Mouse (Mus musculus) G1E (cell line): ENCODE data around the gene Espnl. TPM values are rescaled to one million over a fixed set of nuclear protein-coding genes. Genes with fewer than 3 reads are reported as not detected.

Experiments
- ATAC-seq: 2 replicates; pipeline ENCODE4 v1.8.0; 2016; ENCODE audit warnings: mild to moderate bottlenecking; ENCODE audit not compliant: insufficient number of reproducible peaks, poor library complexity, low FRiP score, severe bottlenecking; ENCODE audit errors: extremely low read depth
- DNase-seq: peaks from one replicate; pipeline ENCODE4 v3.0.0; 2012; ENCODE audit warnings: low spot score
- H3K27me3 ChIP-seq: 2 replicates; pipeline ENCODE4 v1.6.1; 2012; ENCODE audit warnings: mild to moderate bottlenecking, low read length, inconsistent platforms; ENCODE audit not compliant: insufficient read depth
- H3K36me3 ChIP-seq: replicated peaks from 2 replicates; pipeline ENCODE3; 2012; ENCODE audit warnings: mild to moderate bottlenecking, inconsistent platforms
- H3K4me1 ChIP-seq: 2 replicates; pipeline ENCODE4 v1.6.1; 2012; ENCODE audit warnings: low read depth, low read length, inconsistent platforms, mixed read lengths; ENCODE audit not compliant: insufficient read depth
- H3K4me3 ChIP-seq: 2 replicates; pipeline ENCODE4 v1.5.1; 2012; ENCODE audit warnings: low read depth, mild to moderate bottlenecking, inconsistent platforms, low read length, moderate library complexity, mixed read lengths
- H3K9me3 ChIP-seq: replicated peaks from 2 replicates; pipeline ENCODE4 v1.6.1; 2012; ENCODE audit warnings: inconsistent platforms
- CTCF ChIP-seq: IDR thresholded peaks from 2 replicates; pipeline ENCODE4 v1.5.1; 2012; ENCODE audit warnings: low read depth, low read length, inconsistent platforms, mixed read lengths
- GATA1 ChIP-seq: IDR thresholded peaks from 2 replicates; pipeline ENCODE4 v1.6.1; 2012; ENCODE audit warnings: borderline replicate concordance, low read length, inconsistent platforms, mixed read lengths
- GATA2 ChIP-seq: IDR thresholded peaks from 2 replicates; pipeline ENCODE4 v1.6.1; 2012; ENCODE audit warnings: low read depth, low read length, inconsistent platforms, borderline replicate concordance
- POLR2AphosphoS5 ChIP-seq: IDR thresholded peaks from 2 replicates; pipeline ENCODE4 v1.6.1; 2012; ENCODE audit warnings: low read depth, low read length, inconsistent platforms; ENCODE audit not compliant: insufficient replicate concordance
- TAL1 ChIP-seq: conservative IDR thresholded peaks from 2 replicates; pipeline ENCODE4 v1.6.1; 2012; ENCODE audit warnings: low read depth, low read length, inconsistent platforms, mixed read lengths
- polyA plus RNA-seq: library from polyadenylated mRNA; stranded (reverse); fragments of >175 nt; gene quantifications from 2 replicates; pipeline ENCODE4 v1.2.3, GENCODE M21; 2012
- total RNA-seq, 2 experiments: library from RNA; stranded (forward) in 1 of 2; stranded (reverse) in 1 of 2; fragments of 200-1000 nt in 1 of 2; fragments of >200 nt in 1 of 2; fragmentation: Nextera tagmentation in 1 of 2; gene quantifications; 2 replicates each; pipeline ENCODE4 v1.2.3; 2014 to 2017

Gene Espnl
- total and polyA plus RNA-seq, 3 experiments = 0.17 to 1.1 (median 0.93) TPM

- ATAC-seq (no peak), DNase-seq (no peak)
- peaks cover 18% of the 10 kb centered on the region for H3K4me1 ChIP-seq
- no peaks in the 10 kb centered on the region for H3K27me3 ChIP-seq
- no peak for TF ChIP-seq GATA1
- no peak for TF ChIP-seq TAL1
- TF ChIP-seq CTCF = no peak
- no peak for TF ChIP-seq POLR2AphosphoS5
- TF ChIP-seq GATA2 = no peak
- peaks cover 33% of the 10 kb centered on the region for H3K36me3 ChIP-seq
- no peaks in the 10 kb centered on the region for H3K9me3 ChIP-seq
- no peak overlapping the region for H3K4me3 ChIP-seq
Observed at GRCm38 (mm10) chr1:91299707-91300426, 22.0 kb upstream of the Espnl start.

DNA sequence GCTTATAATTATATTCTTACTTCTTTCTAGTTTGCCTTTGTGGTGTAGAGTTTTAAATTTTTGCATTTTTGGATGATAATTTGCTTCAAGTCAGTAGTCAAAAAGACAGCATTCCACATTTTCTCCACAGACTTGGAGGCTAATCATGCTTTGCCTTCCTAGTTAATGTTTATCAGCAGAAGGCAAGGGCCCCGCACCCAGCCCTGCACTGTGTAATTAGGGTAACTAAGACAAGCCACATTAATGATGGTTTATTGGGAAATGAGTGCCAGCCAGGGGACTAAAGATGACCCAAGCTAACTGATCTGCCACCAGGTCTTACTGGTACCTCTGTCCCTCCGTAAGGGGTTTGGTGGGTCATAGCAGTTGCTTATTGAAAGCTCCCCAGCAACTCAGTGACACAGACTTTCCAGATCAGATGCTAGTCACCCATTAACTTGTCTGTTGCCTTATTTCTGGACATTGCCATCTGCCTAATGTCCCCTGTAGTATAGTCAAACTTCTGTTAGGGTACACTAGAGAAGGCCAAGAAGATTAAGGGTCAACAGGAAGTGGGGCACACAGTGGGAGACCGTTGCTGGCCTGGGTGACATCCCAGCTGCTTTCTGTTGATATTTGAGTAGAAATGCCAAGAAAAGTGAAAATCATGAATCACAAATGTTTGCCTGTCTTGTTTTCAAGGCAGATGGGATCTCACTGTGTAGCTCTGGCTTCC, 20.5 kb upstream of the Espnl start:
- DNase-seq (no peak), ATAC-seq (no peak)
- H3K4me3 ChIP-seq = no peak overlapping the region
- no peak for TF ChIP-seq GATA2
- TF ChIP-seq GATA1 = no peak
- TF ChIP-seq TAL1 = no peak
- no peak for TF ChIP-seq POLR2AphosphoS5
- TF ChIP-seq CTCF = no peak
- peaks cover 15% of the 10 kb centered on the region for H3K4me1 ChIP-seq
- peaks cover 30% of the 10 kb centered on the region for H3K36me3 ChIP-seq
- H3K27me3 ChIP-seq = no peaks in the 10 kb centered on the region
- H3K9me3 ChIP-seq = no peaks in the 10 kb centered on the region

DNA sequence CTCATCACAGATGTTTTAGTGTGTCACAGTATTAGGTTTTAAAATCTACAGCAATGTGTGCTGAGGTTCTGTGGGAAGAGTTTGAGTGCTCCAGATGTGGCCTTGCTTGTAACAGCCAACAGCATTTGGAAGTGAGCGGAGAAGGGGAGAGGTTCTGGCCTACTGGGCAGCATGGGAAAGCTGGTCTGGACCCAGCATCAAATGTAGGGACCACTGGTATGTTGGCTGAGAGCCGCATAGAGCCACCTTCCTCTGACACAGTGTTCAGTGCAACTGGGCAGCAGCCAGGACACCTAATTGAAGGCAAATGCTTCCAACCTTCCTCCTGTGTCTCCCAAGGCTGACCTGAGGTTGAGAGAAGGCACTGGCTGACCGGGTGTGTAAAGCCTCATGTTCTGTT, 19.9 kb upstream of the Espnl start:
- H3K27me3 ChIP-seq = no peaks in the 10 kb centered on the region
- peaks cover 15% of the 10 kb centered on the region for H3K4me1 ChIP-seq
- TF ChIP-seq GATA1 = no peak
- TF ChIP-seq POLR2AphosphoS5 = no peak
- TF ChIP-seq GATA2 = no peak
- TF ChIP-seq CTCF = no peak
- no peaks in the 10 kb centered on the region for H3K9me3 ChIP-seq
- no peak for ATAC-seq
- H3K4me3 ChIP-seq = no peak overlapping the region
- no peak for DNase-seq
- peaks cover 31% of the 10 kb centered on the region for H3K36me3 ChIP-seq

GRCm38 (mm10) chr1:91304621-91305020, 17.3 kb upstream of the Espnl start:
- DNase-seq (no peak), ATAC-seq (no peak)
- no peaks in the 10 kb centered on the region for H3K27me3 ChIP-seq
- TF ChIP-seq GATA1 (no peak), TAL1 (no peak), CTCF (no peak), GATA2 (no peak), POLR2AphosphoS5 (no peak)
- H3K4me3 ChIP-seq = no peak overlapping the region
- H3K9me3 ChIP-seq = no peaks in the 10 kb centered on the region
- no peaks in the 10 kb centered on the region for H3K4me1 ChIP-seq
- peaks cover 44% of the 10 kb centered on the region for H3K36me3 ChIP-seq

- no peaks in the 10 kb centered on the region for H3K9me3 ChIP-seq
- no peak for DNase-seq
- H3K36me3 ChIP-seq = peaks cover 56% of the 10 kb centered on the region
- H3K27me3 ChIP-seq = no peaks in the 10 kb centered on the region
- no peak for ATAC-seq
- no peaks in the 10 kb centered on the region for H3K4me1 ChIP-seq
- no peak for TF ChIP-seq GATA2
- no peak for TF ChIP-seq POLR2AphosphoS5
- TF ChIP-seq GATA1 = no peak
- no peak for TF ChIP-seq TAL1
- TF ChIP-seq CTCF = no peak
- no peak overlapping the region for H3K4me3 ChIP-seq
Observed at GRCm38 (mm10) chr1:91309366-91310085, 12.3 kb upstream of the Espnl start.

DNA sequence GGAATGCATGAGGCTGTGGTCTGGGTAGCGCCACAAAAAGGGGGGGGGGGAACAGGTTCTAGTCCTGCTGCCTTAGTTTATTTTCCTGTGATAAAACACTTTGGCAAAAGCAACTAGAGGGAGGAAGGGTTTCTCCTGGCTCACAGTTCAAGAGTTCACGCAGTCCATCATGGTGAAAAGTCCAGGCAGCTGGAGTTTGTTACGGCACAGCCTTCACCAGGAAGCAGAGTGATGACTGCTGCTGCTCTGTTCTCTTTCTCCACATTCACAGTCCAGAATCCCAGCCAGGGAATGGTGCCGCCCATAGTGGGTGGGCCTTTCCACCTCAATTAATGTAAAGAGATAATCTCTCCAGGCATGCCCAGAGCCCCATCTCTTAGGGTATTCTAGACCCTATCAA, 9.6 kb upstream of the Espnl start:
- no peak for TF ChIP-seq POLR2AphosphoS5
- TF ChIP-seq GATA1 = no peak
- no peak for TF ChIP-seq TAL1
- no peak for TF ChIP-seq GATA2
- no peak for TF ChIP-seq CTCF
- Histone ChIP-seq H3K27me3 (no peaks in the 10 kb centered on the region), H3K4me3 (no peak overlapping the region), H3K9me3 (no peaks in the 10 kb centered on the region), H3K36me3 (peaks cover 43% of the 10 kb centered on the region), H3K4me1 (no peaks in the 10 kb centered on the region)
- no peak for ATAC-seq
- no peak for DNase-seq
